Mouse (Mus musculus) frontal cortex, adult (tissue): ENCODE results near the gene Lrpprc.

Source experiments
- ATAC-seq: cut with Nextera tagmentation; 2 replicates; pipeline ENCODE4 v1.9.2; 2017; ENCODE audit warnings: mild to moderate bottlenecking, moderate library complexity, mixed read lengths; ENCODE audit not compliant: low TSS enrichment

Lrpprc gene

DNA sequence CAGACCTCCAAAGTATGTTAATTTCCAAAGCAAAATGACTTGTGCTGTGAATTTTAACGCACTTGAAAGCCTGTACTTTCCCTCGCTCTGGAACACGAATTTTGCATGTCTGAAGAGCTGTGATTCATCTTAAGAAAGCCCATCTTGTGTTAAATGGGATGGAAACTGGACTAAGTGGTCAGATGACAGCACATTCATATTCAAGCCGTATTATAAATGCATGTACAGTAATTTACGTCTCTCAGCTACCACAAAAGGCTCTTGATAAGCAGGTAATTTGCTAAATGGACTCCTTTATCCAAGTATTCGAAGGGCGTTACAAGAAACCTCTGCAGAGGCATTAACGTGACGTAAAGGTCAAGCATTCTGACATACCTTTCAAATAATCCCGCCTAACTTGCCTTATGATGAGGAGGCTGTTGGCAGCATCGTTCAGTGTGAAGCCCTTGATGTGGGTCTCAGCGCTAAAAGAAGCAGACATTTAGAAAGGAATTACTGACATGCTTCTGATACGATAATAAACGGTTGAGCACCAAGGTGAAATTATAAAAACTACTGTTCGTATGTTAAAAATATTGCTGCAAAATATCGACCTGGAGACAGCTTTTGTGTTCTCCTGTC lies 74.2 kb downstream of the Lrpprc start:
- ATAC-seq, result no peak

DNA sequence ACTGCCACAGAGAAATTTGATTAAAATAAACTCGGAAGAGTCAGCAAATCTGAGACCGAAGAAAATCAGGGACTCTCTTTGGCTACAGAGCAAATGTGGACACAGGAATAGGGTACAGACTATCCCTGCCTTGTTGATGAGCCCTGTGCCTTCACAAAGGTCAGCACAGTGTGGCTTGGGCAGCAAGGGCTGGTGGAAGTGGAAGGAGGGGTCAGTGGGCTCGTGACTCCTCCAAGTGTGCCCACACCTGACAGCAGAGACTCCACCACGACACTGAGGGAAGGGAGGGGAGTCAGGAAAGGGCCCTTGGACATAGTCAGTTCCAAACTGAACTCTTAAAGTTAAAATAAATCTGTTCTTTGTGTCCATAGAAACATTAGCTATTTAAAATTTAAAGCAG lies 75.7 kb downstream of the Lrpprc start:
- no peak for ATAC-seq

DNA sequence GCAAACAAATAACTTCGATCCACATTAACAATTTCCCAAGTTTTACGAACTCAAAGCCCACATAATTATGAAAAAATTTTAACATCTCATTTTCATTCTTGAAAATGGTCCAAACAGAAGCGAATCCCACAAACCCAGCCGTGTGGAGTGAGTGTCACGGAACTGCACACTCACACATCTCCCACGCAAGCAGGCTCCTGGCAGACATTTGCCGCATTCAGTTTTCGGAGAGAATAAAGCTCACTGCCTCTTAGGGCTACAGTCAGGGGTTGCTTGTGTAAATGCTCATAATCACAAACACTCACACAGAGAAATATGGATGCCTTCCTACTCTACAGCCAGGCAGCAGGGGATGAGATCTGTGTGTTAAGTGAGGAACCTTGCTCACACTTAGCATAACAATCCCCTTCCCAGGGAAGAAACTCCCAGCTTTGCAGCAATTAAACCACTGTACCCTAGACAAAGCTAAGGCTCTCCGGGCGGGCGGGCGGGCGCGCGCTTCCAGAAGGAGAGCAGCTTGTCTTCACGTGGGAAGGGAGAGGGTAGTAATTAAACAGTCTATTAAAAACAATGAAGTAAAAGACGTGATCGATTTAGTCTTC lies 76.9 kb downstream of the Lrpprc start:
- ATAC-seq, result peak; percentile 94

DNA sequence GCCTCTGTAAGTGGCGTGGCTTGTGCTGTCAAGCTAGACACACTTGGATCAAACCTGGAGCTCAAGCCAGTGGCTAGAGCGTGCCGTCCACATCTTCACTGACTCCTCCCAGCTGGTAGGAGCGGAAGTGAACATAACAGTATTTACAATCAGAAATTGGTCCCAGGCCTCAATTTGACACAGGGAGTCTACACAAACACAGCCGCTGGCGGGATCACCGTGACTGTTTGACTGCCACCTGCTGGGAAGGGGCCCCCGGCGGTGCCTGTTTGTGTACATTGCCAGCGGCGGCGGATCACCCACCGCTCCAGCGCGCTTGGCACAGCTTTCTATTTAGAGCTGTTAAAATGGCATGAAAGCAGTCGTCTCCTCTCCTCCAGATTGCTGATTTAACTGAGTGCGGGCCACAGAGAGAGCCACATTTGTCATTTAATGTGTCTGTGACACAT lies 81.2 kb downstream of the Lrpprc start:
- no peak for ATAC-seq

DNA sequence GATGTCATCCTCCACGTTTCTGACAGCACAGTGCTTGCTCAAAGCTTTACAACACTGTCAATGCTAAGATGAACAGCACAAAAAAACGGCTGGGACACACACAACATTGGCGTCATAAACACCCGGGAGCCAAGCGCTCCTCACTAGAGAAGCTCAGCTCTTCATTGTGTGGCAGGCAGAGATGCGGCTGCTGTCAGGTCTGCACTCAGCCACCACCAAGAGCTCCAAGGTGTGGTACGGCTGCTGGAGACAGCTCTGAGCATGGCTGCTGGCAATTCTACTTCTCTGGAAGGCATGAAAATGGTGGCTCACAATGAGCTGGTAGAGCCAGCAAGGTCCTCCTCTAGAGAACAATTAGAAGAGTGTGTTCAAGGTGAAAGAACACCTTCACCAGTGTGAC lies 81.8 kb downstream of the Lrpprc start:
- ATAC-seq, result no peak

DNA sequence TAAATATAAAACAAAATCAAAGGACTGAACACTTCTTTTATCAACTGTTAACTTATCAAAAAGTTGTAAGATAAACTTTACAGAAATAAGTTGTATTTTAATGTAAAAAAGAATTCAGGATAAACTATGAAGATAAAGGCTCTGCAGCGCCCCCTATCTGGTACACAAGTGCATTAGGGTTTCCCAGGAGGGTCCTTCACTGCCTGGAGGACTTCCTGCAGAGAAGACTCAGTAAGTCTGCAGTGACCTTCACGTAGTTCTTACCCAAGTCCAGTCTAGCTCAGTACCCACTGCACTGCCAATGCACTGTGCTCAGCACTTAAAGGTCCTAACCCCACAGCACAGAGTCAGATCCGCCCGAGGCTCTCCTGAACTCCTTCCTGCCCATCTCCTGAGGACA lies 83.2 kb downstream of the Lrpprc start:
- no peak for ATAC-seq

DNA sequence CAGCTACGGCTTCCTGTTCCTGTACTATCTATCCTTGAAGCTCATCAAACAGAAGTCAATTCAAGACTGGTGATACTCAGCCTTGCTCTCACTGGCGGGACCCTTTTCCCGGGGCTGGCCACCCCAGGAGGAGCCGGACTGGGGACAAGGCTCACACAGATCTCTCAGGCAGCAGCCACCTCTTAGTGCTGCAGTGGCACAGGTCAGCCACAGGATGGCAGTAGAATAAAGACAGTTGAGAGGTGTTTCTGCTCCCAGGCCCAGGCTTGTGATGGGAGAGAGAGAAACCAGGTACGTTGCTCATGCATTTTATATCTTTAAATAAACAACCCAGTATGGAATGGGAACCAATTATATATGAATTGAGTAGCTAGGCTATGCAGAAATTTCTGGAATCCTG lies 91.9 kb downstream of the Lrpprc start:
- peak; percentile 83 for ATAC-seq

DNA sequence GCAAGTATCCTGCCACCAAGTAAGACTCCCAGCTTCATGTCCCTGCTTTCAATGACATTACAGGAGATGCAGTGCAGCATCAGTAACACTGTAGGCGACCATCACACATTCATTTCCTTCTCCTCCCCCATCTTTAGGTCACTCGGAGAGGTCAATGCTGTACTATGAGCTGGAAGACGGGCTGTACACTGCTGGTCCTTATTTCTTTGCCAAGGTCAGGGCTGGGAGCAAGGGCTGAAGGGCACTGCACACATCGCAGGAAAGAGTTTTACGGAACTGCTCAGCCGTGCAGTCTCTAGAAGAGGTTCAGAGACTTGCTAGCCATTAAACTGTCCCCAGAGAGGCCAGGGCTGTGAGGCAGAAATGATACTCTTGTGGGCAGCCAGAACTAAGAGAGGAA lies 94.1 kb downstream of the Lrpprc start:
- no peak for ATAC-seq

DNA sequence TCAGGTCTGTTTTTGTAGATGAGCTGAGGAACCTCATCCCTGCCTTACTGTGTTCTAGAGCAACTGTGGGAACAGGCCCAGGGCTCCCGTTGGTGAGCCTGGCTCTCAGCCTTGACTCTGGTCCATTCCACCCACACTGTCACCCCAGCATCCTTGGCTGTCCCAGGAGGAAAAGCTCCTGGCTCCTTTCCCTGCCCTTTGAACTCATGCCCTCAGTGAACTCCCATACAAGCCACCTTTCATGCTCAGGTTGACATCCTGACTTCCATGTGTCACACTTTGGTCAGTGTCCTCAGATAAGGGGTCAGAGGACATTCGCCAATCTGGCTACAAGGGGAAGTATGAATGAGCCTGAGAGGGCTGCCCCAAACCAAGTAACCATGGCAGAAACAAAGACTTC lies 96.8 kb downstream of the Lrpprc start:
- ATAC-seq, result no peak

DNA sequence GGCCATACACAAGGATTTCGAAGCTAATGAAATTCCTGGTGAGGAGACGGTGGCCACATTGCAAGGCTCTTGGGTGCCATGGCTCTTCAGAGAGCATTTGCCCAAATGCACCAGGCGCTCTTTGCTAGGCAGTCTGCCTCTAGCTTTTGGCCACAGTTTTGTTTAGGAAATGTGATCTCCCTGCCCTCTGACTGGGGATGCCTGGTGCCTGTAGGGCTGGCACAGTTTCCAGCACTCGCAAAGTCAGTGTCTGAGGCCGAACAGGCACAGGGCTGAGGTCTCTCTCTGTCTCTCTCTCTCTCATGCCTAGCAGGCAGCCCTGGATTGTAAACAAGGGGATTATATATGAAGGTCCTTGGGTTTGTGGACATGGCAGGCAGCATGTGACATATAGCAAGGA lies 100.5 kb downstream of the Lrpprc start:
- ATAC-seq, result no peak

DNA sequence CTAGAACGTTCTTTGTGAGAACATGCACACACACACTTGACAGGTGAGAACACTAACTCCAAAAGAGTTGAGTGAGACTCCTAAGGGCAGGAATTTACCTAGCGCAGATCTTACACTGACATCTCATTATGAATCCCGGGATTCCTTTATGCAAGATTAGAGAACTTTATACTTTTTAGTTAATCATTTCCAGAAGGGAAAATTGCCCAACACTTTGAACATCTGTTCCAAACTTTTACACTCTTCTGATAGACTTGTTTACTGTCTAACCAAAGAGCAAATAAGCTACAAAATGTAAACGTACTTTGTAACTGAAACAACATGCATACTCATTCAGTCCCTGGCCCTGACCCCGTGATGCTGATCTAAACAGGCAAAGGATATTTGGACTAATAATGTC lies 101.3 kb downstream of the Lrpprc start:
- no peak for ATAC-seq

DNA sequence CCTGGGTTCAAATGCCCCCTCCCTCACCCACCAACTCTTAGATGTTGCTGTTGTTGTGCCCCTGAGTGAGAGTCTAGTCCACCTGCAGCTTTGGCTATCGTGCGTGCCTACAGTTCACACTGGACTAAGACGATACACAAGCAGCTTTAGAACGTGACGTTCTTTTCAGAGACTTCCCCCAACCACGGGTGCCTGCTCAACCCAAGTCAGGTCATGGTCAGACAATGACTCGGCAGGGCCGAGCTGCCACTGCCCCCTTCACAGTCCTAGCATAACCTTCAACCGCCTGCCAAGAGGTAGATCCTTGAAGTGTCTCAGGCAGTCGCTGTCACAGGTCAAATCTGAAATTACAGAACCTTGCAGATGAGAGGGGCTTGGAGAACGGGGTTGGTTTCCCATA lies 101.8 kb downstream of the Lrpprc start:
- ATAC-seq, result no peak

DNA sequence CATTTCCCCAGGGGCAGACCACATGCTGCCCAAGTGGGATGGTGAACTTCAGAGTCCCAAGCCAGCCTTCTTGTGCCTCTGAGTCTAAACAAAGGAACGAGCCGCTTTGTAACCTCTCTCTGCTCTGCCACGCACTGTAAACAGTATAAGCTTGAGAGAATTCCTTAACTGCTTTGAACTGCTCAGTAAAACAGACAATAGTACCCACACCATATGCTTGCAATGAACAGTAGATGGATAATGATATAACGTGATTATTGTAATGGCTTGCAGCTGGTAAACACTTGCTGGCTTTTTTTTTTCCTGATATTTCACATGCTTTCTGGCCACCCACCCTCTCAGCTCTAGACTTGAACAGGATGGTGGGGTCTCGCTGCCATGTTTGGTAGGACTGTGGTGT lies 102.6 kb downstream of the Lrpprc start:
- ATAC-seq, result no peak

DNA sequence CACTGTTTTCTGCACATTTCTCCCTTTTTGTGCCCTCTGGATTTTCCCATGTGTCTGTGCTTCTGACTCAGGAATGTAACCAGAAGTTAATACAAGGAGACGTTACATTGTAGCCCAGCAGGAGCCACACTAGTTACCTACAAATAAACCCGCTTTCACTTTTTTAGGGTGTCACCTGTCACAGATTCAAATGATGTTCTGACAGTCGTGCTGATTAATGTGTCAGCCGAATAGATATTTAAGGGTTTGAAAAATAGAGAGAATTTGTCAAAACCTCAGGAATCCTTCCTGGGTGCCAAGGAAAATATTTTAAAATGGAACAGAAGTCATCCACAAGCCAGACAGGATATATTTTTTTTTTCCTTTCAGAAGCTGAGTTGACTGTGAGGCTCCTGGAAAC lies 105.3 kb downstream of the Lrpprc start:
- ATAC-seq, result no peak

DNA sequence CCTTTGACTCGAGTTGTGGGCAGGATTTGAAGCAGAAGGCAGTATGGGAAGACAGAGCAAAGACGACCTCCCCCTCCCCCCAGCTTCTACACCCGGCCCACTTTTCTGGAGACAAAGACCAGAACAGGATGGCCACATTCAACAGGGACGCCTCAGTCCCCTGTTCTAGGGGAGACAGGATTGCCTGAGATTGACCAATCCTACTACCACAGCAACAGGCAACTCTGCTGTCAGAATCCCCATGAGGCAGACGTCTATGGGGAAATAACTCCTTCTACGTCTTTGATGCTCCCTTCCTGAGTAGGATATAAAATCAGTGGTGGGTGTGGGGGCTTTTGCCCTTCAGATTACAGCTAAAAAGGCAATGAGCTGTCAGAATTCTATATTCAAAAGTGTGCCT lies 106.3 kb downstream of the Lrpprc start:
- no peak for ATAC-seq

DNA sequence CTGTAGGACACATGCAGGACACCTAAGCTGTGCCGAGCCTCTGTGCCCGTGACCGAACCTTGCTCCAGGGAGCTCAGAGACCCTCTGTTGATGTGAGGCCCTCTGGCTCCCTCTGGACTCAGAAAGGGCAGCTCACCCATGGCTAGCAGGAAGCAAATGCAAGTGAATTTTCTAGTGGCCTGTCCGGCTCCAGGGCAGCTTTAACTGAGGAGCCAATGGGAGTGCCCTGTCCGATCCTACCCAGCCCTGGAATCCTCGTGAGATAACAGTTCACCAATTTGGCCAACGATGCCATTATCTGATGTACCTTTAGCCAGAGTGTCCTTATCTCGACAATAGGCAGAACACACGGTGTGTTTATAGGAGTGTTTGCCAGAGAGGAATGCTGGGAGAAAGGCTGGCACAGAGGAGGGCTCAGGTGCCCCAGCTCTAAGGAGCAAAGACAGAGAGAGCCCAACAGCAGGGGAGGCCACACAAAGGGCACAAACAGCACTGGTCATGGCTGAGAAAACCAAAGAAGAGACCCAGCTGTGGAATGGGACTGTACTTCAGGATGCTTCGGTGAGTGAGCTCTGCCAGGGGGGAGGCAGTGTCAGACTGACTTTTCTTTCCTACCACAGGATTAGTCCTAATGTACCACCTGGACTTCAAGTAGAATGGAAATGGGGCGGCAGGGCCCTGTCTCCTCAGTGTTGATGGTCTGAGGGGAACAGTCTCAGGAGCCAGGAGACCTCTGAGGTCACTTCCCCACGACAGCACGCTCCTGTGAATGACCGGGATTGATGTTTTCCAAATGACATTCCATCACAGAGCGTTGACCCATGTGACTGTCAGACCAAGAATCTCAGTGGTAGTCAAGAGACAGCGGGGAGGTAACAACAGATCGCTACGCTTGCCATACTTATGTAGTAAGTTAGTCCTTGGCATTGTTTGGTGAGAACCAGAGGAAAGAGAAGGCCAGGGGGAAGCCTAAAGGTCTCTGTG lies 107.6 kb downstream of the Lrpprc start, which contains the start of gene Abcg5:
Gene Abcg5 (minus strand): TSS at position 278 of the 984 bp plus-strand sequence.
- no peak for ATAC-seq

DNA sequence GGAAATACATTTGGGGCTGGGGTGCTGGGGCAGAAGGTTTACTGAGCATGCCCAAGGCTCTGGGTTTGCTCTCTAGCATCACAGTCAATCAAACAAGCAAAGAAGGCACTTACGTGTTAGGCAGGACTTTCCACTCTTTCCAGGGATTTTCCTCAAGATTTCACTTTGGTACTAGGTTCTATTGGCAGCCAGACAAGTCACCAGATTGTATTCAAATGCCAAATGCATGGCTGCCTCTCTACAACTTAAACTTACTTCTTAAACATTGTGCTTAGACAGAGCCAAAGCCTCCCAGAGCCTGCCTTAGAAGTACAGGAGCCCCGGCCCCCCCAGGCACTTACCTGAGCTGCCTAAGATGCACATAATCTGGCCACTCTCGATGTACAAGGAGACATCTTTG lies 108.9 kb downstream of the Lrpprc start:
- ATAC-seq, result peak; percentile 79

DNA sequence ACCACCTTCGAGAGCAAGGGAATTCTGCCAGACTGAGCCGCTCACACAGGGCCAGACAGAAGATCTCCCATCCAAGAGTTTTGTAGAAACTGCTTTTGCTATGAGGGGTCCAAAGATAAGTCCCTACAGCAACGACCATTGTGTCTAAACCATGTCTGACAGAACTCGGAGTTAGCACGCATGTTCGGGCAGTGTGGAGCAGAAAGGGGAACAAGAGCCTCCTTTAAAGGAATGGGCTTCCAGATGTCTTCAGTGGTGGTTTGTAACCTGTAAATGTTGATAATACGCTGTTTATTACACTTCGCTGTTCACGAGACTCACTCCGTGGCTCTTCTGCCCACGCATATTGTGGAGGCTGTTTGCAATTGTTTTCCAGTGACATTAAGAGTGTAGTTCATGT lies 113.0 kb downstream of the Lrpprc start:
- no peak for ATAC-seq

DNA sequence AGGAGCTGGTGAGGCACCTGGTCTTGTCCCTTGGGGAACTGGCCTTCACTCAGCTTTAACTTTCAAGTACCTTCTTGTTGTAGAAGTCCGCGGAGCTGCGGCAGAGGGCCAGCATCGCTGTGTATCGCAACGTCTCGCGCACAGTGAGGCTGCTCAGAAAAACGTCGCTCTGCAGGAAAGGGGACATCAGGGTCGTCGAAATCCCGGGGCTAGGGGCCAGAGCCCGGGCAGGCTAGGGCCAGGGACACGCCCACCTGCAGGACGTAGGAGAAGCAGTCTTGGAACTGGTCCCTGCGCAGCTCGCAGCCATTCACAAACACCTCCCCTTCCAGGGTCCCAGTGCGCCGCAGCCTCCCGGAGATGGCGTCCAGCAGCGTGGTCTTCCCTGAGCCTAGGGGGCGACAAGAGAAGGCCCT lies 114.6 kb downstream of the Lrpprc start, which contains the start of gene Abcg8:
Gene Abcg8 (plus strand): TSS at position 352 of the 416 bp plus-strand sequence.
- ATAC-seq, result peak; percentile 38; the same call in 1 of the 2 replicates

DNA sequence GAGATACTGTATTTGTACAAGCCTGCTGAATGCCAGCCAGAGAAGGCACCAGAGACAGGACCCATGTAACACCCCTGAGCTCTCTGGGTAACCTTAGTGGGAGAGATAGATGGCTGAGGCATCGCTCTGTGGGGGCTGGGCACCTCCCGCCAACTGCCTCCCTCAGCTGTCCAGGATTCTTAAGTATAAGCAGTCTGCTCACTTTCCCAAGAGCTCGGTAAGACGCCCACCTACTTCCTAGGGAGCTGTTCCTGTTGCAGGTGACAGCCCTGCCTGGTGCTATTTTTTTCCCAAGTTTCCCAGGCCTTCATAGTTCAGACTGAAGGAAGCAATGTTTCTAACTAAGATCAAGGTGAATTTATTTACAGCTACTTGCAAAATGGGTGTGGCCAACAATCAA lies 115.4 kb downstream of the Lrpprc start:
- peak; percentile 77 for ATAC-seq

DNA sequence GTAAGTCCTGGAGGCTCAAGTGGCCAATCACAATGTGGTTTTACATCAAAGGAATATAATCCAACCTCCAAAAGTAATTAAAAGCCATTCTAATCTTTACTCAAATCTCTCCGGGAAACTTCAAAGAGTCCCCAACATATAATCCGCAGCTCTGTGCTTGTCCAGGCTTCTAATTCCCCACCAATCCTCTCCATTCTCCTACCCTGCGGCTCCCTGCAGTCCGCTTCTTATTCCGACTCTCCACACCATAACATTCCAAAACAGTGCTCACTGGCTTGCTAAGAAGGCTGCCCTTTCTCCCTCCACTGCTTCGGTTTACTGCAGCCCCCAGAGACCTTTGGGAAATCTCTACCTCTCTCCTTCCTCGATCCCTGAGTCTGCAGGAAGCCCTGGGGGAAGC lies 116.5 kb downstream of the Lrpprc start:
- ATAC-seq, result no peak
